Mouse (Mus musculus) neutrophil, adult 5-6 weeks (primary cell): ENCODE measurements around the gene Hist1h2ad. TPM values are rescaled to one million over a fixed set of nuclear protein-coding genes. Genes with fewer than 3 reads are reported as not detected.
"Not testable (repeated sequence)": the region's sequence is repeated elsewhere in the genome, so short reads cannot be mapped to it uniquely, and the experiment has no call there.

Experiments used
- ATAC-seq: fragments of 151-379, 151-347 bp; 2 replicates; pipeline ENCODE4 v1.8.0; 2017; ENCODE audit warnings: mild to moderate bottlenecking, moderate TSS enrichment; ENCODE audit not compliant: insufficient number of reproducible peaks, poor library complexity, low FRiP score, severe bottlenecking; ENCODE audit errors: extremely low read depth
- total RNA-seq: library from RNA; stranded (forward); fragments of 200-1000 nt; gene quantifications from 2 replicates; pipeline ENCODE4 v1.2.3, GENCODE M21; 2017

The Hist1h2ad gene
- total RNA-seq, 1 experiment from 2014 or later, result 33.4 TPM

DNA sequence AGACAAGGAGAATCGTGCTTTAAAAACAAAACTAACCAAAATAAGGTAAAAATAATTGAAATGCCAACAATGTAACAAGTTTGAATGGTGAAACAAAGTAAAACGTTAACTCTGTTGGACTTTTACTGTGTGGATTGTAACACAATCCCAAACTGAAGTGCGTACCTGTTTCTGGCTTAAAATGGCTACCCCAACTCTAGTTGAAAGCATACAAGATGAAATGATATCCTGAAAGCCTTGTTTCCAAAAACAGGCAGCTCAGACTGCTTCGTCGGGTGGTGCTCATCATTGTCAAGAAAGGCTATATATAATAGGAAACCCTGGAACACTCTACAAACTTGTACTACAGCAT lies 12.7 kb upstream of the Hist1h2ad start:
- not testable (repeated sequence) for ATAC-seq

DNA sequence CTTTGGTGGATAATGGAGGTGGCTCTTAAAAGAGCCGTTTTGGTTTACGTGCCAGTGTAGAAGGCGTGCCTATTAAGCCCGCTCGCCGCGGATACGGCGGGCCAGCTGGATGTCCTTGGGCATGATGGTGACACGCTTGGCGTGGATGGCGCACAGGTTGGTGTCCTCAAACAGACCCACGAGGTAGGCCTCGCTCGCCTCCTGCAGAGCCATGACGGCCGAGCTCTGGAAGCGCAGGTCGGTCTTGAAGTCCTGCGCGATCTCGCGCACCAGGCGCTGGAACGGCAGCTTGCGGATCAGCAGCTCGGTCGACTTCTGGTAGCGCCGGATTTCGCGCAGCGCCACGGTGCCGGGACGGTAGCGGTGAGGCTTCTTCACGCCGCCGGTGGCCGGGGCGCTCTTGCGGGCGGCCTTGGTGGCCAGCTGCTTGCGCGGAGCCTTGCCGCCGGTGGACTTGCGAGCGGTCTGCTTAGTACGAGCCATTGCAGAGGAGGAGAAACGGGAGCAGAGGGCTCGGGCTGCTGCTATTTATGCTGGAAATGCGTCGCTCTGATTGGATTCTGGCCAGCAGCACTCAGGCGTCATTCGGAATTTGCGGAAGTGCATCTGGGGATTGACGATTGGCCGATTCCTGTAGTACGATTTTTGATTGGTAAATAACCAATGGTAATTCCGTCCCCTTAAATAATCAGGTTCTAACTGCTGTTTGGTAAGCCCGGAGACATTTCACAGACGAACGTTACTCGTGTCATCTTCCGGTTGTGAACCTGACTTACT lies 12.1 kb upstream of the Hist1h2ad start, which contains the start of gene Hist1h3e:
Gene Hist1h3e (minus strand): TSS at position 487 of the 777 bp plus-strand sequence.
- peak; percentile 94 for ATAC-seq

DNA sequence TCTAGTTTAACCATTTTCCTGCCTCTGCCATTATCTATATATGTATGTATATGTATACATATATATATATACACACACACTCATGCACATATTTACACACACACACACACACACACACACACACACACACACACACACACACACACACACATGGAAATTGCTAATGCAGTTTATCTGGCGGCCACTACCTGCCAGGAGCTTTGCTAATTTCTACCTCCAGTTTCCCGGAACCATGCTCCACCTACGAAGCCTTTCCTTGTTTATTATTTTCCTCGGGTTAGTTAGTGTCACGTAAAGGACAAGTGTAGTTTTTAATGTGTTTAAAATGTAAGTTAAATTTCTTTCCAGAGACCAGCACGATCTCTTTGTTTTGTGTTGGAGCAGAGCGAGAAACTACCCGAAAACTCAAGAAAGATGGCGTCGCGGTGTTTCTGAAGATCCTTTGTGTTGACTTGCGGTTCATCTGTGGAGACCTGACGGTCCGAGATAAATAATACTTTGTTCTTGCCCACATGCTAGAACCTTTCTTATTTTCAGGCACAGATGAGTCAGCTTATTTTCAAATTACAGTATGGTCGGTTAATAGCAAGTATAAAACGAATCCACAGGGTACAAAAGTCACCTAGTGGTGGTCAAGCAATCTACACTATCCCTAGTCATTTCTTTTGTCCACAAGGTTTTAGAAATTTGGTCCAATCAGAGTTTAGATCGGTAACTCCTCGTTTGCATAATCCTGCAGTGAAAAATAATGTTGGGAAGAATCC lies 11.3 kb upstream of the Hist1h2ad start:
- peak; percentile 45; the same call in 1 of the 2 replicates for ATAC-seq

DNA sequence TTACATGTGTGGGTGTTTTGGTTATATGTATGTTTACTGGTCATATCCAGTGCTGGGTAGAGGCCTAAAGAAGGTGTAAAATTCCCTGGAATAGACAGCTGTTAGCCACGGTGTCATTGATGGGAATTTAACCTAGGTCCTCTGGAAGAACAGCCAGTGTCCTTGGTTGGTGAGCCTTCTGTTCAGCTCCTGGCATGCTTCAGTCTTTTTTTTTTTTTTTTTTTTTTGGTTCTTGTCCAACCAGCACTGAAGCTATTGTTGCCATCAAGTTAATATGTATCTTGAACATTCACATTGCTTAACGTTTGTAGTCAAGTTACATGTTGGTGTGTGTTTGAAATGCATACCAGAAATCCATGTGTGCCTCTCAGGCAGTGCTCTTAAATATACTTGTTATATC lies 9.7 kb upstream of the Hist1h2ad start:
- ATAC-seq, result no peak

GRCm38 (mm10) chr13:23570261-23571021 lies 3.7 kb upstream of the Hist1h2ad start:
- ATAC-seq, result not testable (repeated sequence)

GRCm38 (mm10) chr13:23571022-23571503 lies 3.1 kb upstream of the Hist1h2ad start, which contains the start of the genes Hist1h2ae and Hist1h2bg:
Gene Hist1h2ae, minus strand, starts transcription at chr13:23571220.
Gene Hist1h2bg, plus strand, starts transcription at chr13:23571396.
- ATAC-seq, result peak; percentile 84

- not testable (repeated sequence) for ATAC-seq
These were observed 2.5 kb upstream of the Hist1h2ad start for GRCm38 (mm10) chr13:23571504-23572217.

GRCm38 (mm10) chr13:23572218-23573033 lies 1.8 kb upstream of the Hist1h2ad start:
- no peak for ATAC-seq

DNA sequence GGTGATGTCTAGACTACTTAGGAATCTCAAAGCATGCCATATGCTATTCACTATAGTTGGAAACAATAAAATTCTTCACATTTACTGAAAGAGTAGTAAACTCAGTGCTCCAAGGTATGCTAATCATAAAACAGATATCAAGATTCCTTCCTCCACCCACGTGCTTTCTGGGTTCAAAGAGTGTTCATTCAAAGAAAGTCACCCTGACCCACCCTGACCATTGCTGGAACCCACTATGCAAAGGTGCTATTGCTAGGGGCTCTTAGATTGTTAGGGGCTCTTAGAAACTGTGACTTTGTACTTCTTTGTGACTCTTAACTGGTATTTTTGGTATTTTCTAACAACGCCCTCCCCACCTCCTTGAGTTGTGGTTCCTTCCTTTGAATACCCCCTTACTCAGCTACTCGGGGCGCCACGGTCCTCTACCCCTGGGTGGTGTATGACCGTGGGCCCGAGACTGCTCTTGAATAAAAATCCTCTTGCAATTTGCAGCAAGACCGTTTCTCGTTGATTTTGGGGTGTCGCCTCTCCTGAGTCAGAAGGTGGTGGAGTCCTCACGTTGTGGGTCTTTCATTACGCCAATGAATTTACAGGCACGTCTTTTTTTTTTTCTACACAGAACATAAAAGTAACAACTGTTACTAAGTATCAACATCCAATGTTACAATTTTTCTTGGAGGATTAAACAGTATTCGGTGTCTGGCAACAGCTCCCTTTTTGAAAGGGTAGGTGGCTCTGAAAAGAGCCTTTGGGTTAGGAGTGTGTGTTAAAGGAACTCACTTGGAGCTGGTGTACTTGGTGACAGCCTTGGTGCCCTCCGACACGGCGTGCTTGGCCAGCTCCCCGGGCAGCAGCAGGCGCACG lies 915 bp upstream of the Hist1h2ad start:
- ATAC-seq, result not testable (repeated sequence)

- not testable (repeated sequence) for ATAC-seq
These were observed 477 bp downstream of the Hist1h2ad start for GRCm38 (mm10) chr13:23574546-23575170.

GRCm38 (mm10) chr13:23575271-23575851 lies 1.2 kb downstream of the Hist1h2ad start, which contains the start of gene Hist1h3d:
Gene Hist1h3d, plus strand, starts transcription at chr13:23575763.
- peak; percentile 53; the same call in 1 of the 2 replicates for ATAC-seq

- not testable (repeated sequence) for ATAC-seq
These were observed 1.7 kb downstream of the Hist1h2ad start for GRCm38 (mm10) chr13:23575864-23576313.

GRCm38 (mm10) chr13:23576351-23576881 lies 2.2 kb downstream of the Hist1h2ad start:
- no peak for ATAC-seq

GRCm38 (mm10) chr13:23576906-23577639 lies 2.9 kb downstream of the Hist1h2ad start:
- ATAC-seq, result no peak

GRCm38 (mm10) chr13:23577835-23578234 lies 3.7 kb downstream of the Hist1h2ad start:
- ATAC-seq, result no peak
